Mouse (Mus musculus) brain, adult 2 months (tissue): Measurements from ENCODE around the gene Dock2.

Experiments
- DNase-seq: peaks from one replicate; pipeline ENCODE4 v3.0.0; 2011; ENCODE audit warnings: low read depth, low spot score

Dock2 gene

DNA sequence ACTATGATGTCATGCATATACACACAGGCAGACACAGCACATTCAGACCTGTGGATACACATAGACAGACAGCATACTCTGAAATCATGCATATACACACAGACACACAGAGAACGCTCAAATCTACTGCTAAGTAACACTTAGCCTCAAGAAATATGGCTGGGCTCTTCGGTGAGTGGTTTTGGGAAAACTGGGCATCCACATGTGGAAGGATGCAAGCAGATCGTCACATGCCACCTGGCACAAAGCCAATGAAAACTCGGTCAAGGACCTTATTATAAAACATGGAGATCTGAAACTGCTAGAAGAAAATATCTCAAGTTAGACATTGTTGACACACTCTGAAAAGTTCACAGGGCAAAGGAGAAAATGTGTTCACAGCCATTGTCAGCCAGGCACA, 255.7 kb downstream of the Dock2 start:
- no peak for DNase-seq

DNA sequence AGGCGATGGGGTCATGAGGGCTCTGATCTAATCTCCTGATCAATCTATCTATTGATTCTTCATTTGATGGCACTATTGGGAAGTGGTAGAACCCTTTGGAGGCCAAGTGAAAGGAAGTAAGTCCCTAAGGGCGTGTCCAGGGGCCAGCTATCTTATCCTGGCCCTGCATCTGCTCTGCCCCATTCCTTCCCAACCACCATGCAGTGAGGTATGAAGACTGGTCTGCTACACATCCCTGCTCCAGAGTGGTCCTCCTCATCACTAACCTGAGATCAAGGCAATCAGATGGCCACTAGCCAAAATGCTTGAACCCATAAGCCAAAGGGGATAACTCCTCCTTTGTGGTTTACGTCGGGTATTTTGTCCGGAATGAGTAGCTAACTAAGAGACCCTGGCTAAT, 256.5 kb downstream of the Dock2 start:
- no peak for DNase-seq

DNA sequence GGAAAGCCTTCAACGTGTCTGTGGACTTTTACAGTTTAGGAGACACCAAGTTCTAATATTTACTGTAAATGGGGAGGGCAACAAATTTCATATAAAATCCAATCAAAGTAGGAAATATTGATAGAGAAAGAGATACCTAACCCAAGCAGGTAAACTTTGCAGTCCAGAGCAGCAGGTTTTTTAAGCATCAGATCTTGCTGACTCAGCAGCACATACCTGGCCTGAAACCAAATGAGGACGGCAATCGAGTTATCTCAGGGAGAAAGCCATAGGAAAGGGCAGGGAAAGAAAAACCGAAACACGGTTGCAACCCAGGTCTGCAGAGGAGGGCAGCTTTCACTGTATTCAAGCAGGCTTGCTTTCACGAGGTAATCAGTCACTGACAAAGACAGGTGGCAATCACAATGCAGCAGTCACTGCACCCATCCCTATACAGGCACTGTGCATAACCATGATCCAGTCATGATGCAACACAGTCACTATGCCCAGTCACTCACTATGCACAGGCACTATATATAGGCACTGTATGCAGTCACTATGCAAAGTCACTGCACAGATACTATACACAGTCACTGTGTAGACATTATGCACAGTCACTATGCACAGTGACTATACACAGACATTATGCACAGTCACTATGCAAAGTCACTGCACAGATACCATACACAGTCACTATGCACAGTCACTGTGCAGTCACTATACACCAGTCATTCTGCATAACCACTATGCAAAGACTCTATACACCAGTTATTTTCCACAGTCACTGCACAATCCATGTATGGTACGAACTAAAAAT, 258.4 kb downstream of the Dock2 start:
- DNase-seq, result no peak

DNA sequence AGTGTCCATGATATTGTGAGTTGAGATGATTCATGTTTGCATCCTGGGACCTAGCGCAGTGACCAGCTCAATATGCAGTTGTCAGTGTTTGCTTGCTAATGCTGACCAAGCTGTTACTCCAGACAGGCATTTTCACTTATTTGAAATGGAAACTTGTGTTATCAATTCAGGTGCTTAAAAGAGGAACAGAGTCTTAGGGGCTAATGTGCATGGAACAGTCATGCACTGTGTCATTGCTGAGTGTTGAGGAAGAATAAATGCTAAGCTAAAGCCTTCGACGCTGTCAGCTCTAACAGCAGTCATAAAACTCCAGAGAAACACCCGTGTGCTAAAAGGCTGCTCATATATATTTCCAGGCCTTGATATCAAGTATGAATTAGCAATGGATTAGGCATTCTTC, 259.1 kb downstream of the Dock2 start:
- no peak for DNase-seq

DNA sequence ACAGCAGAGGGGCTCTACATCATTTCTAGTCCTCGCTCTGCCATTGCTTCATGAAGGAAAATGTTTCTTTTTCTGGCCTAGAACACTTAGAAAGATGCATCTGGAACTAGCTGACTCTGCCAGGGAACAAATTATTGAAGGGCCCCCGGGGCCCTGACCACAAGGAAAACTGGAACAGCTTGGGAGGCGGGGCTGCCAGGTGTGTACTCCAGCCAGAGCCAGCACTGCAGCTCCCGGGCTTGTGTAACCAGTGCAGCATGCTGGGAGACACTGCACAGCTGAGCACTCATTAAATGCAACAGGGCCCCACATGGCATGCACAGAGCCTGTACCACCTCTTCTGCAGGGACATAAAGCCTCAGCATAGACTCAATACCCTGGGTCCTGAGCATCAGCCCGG, 265.1 kb downstream of the Dock2 start:
- DNase-seq, result peak; percentile 16

DNA sequence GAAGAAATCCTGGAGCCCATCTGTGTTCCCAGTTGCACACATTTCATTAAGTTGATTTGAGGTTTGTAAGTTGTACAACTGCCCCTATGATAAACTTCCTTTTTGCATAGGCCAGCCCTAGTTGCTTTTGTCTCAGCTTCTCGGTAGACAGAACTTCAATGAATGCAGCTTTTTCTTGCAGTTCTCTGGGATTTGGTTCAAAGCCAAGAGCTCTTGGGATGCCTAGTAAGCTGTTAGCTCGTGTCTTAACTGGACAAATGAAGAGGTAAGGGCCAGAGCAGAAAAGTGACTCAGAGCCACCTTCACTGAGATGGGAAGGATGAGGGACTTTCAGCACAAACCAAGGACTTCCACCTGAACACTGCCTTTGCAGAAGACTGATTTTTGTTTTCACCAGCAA, 266.7 kb downstream of the Dock2 start:
- DNase-seq, result no peak

DNA sequence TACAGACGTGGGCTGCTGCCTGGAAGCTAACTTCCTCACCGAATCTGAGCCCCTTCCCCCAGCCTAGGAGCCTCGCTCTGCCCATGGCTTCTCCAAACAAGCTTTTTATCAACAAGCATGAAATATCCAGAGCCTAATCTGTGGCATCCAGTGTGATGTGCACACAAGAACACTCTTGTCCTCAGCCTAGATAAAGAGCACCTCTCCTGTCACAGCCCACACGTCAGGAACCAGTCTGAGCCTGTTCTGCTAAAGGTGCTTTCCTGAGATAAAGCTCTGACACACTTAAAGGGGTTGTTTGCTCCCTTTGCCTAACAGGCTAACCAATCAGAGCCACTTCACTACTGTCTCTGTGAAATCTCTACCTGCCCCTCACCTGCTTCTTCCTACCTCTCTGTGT, 268.4 kb downstream of the Dock2 start:
- no peak for DNase-seq

DNA sequence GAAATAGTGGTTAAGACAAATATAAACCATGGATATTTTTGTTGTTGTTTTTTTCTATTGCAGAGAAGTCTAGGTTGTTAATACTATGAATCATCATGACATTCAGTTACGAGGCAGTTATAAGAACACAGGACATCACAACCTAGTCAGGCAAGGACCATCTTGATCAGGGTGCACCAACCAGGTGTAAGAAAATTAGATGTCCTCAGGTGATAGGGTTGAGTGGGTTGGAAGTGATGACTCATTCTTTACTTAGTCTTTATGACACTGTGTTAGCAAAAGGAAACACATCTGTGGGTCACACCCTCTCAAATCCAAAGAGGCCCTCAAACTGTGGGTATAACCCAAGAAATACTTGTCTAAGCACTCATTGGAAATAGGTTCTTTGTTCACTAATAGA, 277.3 kb downstream of the Dock2 start:
- no peak for DNase-seq

DNA sequence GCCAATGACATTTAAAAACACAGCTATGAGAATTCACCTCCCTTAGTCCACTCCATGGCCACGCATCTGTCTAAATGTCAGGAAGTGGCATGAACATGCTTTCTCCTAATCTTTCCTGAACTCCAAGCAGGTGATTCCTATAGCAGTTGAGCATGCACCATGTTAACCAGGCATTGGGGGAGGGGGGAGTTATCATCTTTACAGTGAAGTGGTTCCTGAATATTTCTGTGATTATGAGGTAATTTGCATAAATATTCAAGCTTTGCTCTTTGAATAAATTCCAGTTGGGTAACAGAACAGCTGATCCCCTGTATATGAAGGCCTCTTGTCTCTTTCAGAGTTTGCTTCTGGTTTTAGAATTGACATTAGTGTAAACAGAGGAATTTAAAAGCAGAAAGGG, 284.0 kb downstream of the Dock2 start:
- no peak for DNase-seq

DNA sequence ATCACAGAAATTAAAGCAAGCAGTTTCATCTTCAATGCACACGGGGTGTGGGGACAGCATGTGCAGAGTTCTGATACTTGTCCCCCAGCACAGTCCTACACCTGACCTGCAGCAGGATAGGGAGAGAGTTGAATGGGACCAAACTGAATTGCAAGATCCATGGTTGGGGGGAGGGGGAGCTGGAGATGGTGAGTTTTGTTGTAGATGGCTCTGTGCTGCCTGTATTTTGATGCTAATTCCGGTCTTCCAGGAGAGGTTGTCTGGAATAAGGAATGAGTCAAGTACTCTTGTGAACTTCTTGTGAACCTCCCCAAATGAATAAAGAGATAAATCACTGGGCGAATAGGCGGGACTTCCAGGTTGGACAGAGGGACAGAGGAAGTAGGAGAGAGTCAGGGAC, 289.0 kb downstream of the Dock2 start:
- no peak for DNase-seq

DNA sequence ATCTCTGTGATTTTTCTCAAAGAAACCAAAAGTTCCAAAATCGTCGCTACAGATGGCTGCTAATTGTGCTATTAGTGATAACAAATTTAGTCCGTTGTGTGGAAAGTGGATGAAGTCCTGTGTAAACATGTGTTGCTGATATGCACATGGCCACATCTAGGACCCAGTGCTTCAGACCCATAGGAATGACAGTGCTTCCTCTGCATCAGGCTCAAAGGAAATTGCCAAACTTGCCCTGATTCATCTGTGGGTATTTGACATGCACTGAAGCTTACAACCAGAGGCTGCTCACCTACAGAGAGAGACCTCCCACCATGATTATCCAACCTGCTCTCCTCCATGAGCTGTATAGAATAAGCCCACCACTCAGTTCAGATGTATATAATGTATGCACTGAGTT, 290.7 kb downstream of the Dock2 start:
- DNase-seq, result no peak

DNA sequence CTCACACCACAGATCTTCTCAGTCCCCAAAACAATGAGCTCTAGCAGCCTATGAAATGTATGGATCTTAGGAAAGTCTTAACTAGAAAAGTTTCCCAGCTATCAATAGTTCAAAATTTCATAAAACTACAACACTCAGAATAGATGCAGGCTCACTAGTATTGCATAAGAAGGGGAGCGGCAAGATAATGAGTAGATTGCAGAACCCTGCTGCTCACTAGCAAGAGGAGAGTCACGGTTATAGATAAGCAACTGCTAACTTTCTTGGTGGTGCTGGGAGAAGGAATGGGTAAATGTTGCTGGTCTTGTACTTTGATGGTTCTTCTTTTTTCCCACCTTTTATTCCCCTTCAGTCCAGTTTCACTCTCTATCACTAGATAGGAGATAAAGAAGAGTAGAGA, 291.5 kb downstream of the Dock2 start:
- DNase-seq, result no peak

DNA sequence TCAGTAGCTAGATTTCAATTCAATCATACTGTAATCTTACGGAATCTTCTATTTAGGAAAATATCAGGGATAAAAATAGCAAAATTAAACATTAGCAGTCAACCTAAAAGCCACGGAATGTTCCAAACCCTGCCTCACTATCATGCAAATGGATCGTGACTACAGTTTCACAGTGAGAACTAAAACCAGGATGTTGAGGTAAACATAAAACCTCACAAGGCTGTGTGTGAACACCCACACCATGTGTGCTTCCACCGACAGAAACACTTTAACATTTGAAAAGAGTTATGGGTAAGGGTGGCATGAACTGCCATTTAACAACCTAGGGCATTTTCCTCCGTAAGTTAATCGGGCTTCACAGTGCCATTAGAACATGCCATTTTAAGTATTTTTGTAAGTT, 294.1 kb downstream of the Dock2 start:
- DNase-seq, result peak; percentile 27

DNA sequence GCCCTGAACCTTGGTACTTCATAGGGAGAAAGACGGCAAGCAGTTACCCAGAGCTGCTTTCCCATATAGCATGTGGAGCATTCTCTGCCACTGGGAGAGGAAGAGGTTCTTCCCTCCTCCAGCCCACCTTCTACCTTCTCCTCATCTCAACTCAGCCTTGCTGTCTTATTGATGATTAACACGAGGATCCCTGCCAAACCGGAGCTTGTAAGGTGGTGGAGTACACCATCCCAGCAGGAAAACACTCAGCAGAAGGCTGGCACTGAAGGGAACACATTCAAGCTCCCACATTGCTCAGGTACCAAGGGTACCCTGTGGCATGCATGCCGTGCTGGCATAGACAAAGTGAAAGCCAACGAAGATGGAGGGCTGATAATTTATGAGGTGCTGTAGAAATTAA, 304.4 kb downstream of the Dock2 start:
- no peak for DNase-seq

DNA sequence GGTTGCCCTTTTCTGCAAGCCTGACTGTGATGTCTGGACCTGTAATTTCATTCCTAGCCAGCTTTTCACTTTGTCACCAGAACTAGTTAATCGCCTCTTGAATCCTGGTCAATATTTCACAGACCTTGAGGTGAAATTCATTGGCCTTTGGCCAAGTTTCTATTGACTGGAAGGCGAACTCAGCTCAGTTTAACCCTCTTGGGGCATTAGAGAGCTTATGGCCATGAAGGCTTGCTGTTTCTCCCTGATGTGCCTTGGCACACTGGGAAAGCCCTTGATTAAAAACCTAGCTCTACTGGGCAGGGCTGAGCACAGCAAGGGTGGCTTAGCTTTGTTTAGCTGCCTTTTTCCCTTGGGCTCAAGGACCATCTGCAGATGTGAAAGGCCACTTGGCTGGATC, 313.9 kb downstream of the Dock2 start:
- no peak for DNase-seq

DNA sequence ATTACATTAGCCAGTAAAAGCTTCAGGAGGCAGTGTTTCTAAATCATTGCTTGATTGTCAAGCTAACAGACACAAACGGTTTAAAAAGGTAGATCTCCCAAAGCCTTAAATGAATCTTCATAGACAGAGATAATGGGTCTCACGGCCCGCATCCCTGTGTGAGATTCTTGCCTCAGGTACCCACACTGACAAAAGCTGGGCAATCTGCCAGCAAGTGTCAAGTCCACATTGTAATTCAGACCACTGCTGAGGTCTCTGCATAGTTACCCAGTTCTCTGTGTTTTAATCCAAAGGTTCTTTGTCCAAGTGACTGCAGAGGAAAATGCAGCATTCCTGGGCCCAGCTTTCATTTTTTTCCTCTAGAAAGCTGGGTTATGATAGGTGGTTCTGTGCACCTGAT, 315.1 kb downstream of the Dock2 start:
- no peak for DNase-seq

DNA sequence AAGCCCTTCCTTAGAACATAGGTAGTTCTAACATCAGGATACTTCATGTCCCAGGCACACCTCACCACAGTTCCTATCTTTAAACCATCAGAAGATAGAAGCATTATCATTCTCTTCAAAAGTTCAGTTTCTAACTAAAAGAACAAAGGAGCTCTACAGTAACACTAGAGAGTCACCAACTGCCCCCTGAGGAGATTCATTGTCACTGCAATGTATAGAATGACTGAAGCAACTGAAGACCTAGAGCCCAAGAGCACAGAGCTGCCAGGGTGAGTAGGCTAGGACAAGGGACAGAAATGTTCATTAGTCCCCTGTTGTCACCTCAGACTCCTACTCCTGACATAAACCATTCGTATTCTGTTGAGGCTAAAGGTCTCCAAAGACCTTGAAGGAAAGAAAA, 316.6 kb downstream of the Dock2 start:
- DNase-seq, result no peak

DNA sequence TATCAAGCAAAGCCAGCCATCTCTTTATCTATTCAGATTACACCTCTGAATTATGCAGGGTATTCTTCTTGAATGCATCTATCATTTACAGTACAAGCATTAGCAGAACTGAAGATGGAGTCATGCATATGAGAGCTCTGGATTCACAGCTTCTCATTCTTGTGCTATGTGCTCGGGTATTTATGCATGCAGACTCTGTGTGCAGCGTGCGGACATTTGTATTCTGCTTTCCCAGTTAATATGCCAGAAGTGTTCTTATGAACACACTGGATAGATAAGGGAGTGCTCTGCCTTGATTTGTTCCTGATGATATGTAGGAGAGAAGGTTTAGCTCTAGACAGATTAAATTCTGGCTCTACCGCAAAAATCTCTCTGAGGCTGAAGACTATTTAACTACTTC, 333.7 kb downstream of the Dock2 start:
- DNase-seq, result no peak

DNA sequence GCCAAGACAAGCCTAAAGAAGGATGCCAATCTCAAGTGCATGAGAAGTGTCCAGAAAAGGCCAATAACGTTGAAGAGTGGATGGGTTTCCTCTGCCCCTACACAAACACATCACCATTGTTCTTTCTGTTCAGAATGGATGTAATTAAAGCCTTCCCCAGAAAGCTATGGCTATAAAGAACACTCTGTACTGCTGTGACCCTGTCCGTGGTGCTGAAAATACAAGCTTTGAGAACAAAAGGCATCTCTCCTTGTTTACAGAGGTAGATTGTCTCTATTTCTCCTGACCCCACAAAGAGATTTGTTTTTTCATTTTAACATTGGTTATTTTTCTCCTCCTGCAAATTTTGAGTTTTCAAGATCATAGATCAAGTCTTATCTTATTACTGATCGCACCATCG, 335.8 kb downstream of the Dock2 start:
- peak; percentile 35 for DNase-seq

DNA sequence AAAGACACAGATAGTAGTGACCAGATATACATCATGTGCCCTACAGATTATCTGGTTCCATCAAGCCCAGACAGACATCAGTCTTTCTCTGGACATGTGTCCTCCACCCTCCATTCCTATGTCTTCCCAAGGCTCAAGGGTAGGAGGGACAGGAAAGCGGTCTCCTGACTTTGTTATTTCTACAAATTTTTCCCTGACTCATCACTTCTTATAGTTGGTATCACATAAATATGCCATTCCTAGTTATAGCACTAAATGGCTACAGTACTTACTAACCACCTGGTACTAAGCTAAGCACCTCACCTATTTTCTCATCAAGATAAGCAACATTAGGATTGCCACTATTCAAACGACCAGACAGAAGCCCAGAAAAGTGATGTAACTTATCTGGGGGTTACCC, 345.3 kb downstream of the Dock2 start:
- DNase-seq, result no peak

DNA sequence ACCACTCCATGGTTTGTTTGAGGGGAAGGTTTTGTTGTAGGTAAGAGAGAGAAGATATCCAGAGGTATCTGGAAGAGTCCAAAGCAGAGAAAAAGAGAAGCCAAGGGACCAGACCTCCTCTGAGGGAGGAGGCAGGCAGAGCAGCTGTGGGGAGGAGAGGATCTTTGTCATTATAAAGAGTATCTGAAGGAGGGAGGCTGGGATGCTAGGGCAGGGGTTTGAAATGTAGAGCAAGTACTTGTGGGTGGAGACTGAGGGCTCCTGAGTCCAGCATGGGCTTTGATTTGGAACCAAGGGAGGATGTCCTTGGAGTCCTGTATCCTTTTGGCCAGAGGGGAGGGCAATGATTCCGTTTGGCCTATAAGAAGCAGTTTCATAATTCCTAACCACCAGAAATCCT, 346.2 kb downstream of the Dock2 start:
- no peak for DNase-seq

DNA sequence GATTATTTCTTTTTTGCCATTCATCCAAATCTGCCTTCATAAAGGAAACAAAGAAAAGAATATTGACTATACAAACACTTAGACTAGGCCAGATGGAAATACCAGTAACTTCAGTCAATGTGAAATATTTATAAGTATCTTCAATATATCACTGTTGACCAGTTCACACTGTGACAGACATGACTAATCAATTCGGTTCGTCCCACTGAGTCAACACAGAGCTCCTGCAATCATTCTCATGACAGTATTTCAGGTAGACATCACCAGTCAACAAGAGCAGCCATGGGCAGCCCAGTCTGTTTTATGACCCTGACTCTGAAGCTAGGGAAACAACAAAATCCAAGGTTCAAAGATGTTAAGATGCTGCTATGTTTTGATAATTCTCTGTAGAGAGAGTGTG, 351.7 kb downstream of the Dock2 start:
- no peak for DNase-seq

DNA sequence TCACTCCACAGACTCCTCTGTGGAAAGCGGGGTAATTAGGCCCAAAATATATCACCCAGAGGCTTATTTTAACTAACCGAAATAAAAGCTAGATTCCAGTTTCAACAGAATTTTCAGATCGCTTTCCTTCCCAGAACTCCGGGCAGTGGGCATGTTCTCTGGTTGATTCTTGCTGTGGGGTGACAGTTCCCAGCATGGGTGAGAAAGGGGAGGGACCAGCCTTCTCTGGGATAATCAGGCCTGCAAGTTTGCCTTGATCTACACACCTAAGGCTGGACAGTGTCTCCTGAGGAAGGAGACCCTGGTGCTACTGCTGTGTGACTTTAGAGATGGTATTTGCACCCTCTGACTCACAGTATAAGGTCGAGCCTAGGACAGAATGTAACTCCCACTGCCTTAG, 352.3 kb downstream of the Dock2 start:
- DNase-seq, result no peak

DNA sequence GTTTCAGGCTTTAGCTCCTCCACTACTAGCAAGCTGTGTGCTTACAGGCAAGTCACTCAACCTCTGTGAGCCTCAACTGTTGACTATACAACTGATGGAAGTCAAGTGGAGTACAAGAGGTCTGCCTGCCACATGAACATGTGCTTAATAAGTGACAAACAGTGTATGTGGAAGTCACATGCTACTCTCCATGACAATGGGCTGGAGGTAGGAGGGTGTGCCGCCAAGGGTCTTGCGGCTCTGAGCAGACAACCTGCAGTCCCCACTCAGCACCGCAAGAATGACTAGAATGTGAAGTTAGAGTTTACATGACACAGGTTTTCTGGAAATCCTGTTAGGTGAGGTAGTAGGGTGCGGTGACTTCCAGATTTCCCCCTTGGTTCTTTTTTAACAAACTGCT, 352.8 kb downstream of the Dock2 start:
- DNase-seq, result no peak
